Mouse (Mus musculus): ENCODE measurements around the gene Pde6h.

GRCm38 (mm10) chr6:136999009-136999408 is 75.4 kb downstream of the Pde6h start:
- TF ChIP-seq CTCF (IDR thresholded peaks at IDR 0.05; ENCODE audit: low read depth, low read length) = no peak
- no peak for TF ChIP-seq POLR2A (IDR thresholded peaks at IDR 0.05; ENCODE audit: extremely low read depth, insufficient read depth, low read length)

Measured in liver, adult 2 months (tissue).